In genomic region chr4:133369553-133370297, GRCm38 (mm10) we compare ENCODE assay signal across 8 mouse cellular contexts. TPM values are rescaled to one million over a fixed set of nuclear protein-coding genes. Genes with fewer than 3 reads are reported as not detected.
DNase-seq lines count a peak whose midpoint lies in the region; ATAC-seq and TF ChIP-seq lines count a peak whose summit lies in the region.

Gene Slc9a1, plus strand, starts transcription at chr4:133369706.

- H3K4me3 ChIP-seq in C2C12 (ENCODE audit: insufficient read depth, poor library complexity, severe bottlenecking), result peak within 1 kb of the TSS; percentile 62
- H3K4me3 ChIP-seq in erythroblast, embryonic 14.5 days (replicated peaks), result peak within 1 kb of the TSS; percentile 79
- peak within 1 kb of the TSS; percentile 93 for H3K4me3 ChIP-seq in heart, embryonic 12.5 days
- H3K4me3 ChIP-seq in kidney, postnatal 0 days (replicated peaks; ENCODE audit: low read depth, low read length), result peak within 1 kb of the TSS; percentile 75
- H3K4me3 ChIP-seq in liver, embryonic 11.5 days (ENCODE audit: low read depth, low read length), result peak within 1 kb of the TSS; percentile 91
- peak within 1 kb of the TSS; percentile 91 for H3K4me3 ChIP-seq in stomach, embryonic 14.5 days (ENCODE audit: low read depth, low read length)

- DNase-seq in brain, embryonic 14.5 days (ENCODE audit: low read depth), result peak; percentile 97
- peak; percentile 95 for DNase-seq in kidney, postnatal 0 days (ENCODE audit: low spot score)
- peak; percentile 91 for DNase-seq in liver, embryonic 11.5 days (ENCODE audit: low spot score)
- DNase-seq in naive thymus-derived CD4-positive, alpha-beta T cell, adult 2 months (ENCODE audit: low read depth), result peak; percentile 97

- TF ChIP-seq POLR2A in brain, embryonic 14.5 days (IDR thresholded peaks at IDR 0.05; ENCODE audit: borderline replicate concordance, extremely low read depth, insufficient read depth, insufficient read length, poor library complexity, severe bottlenecking), result peak; percentile 91; the same call in 1 of the 2 replicates

- WGBS in heart, embryonic 12.5 days, result under 1% methylated on average over 40 of the region's 40 CpGs
- WGBS in kidney, postnatal 0 days, result under 1% methylated on average over 40 of the region's 40 CpGs
- WGBS in liver, embryonic 11.5 days, result under 1% methylated on average over 40 of the region's 40 CpGs
- WGBS in stomach, embryonic 14.5 days, result 1% methylated on average over 40 of the region's 40 CpGs

- peaks cover 4% of the 10 kb centered on the region; the same call in 1 of the 2 replicates for H3K9me3 ChIP-seq in erythroblast, embryonic 14.5 days (ENCODE audit: control insufficient read depth, low read length)
- 0 out of 2 replicates have a peak, but pooled peaks cover 3% of the 10 kb centered on the region for H3K9me3 ChIP-seq in heart, embryonic 12.5 days (replicated peaks)
- H3K9me3 ChIP-seq in kidney, postnatal 0 days (replicated peaks; ENCODE audit: low read length), result no peaks in the 10 kb centered on the region
- no peaks in the 10 kb centered on the region; the same call in 1 of the 2 replicates for H3K9me3 ChIP-seq in liver, embryonic 11.5 days (ENCODE audit: control insufficient read depth, low read length)
- H3K9me3 ChIP-seq in stomach, embryonic 14.5 days (ENCODE audit: control insufficient read depth, low read depth, low read length), result no peaks in the 10 kb centered on the region

- peak within 1 kb of the TSS; percentile 81 for H3ac ChIP-seq in C2C12 (ENCODE audit: control insufficient read depth, insufficient read length, low read depth)

- peak within 1 kb of the TSS; percentile 97 for H3K9ac ChIP-seq in heart, embryonic 12.5 days
- peak within 1 kb of the TSS; percentile 82 for H3K9ac ChIP-seq in kidney, postnatal 0 days (ENCODE audit: low read depth, low read length)
- H3K9ac ChIP-seq in liver, embryonic 11.5 days (ENCODE audit: low read depth, low read length), result peak within 1 kb of the TSS; percentile 92
- peak within 1 kb of the TSS; percentile 87 for H3K9ac ChIP-seq in stomach, embryonic 14.5 days (replicated peaks; ENCODE audit: low read depth, low read length)

- H3K79me3 ChIP-seq in C2C12 (ENCODE audit: low read depth), result peaks cover 44% of the 10 kb centered on the region

- ATAC-seq in heart, embryonic 12.5 days (ENCODE audit: insufficient number of reproducible peaks, low FRiP score), result peak; percentile 93
- peak; percentile 93 for ATAC-seq in kidney, postnatal 0 days (replicated peaks; ENCODE audit: low FRiP score, low read depth)
- peak; percentile 90 for ATAC-seq in liver, embryonic 11.5 days (replicated peaks; ENCODE audit: low FRiP score)
- peak; percentile 91 for ATAC-seq in stomach, embryonic 14.5 days (ENCODE audit: insufficient number of reproducible peaks, insufficient read depth, low FRiP score, low read depth)

- H3K4me1 ChIP-seq in erythroblast, embryonic 14.5 days (ENCODE audit: control insufficient read depth), result peaks cover 53% of the 10 kb centered on the region
- H3K4me1 ChIP-seq in heart, embryonic 12.5 days (replicated peaks), result peaks cover 44% of the 10 kb centered on the region
- peaks cover 32% of the 10 kb centered on the region for H3K4me1 ChIP-seq in kidney, postnatal 0 days (replicated peaks; ENCODE audit: insufficient read depth, low read length)
- H3K4me1 ChIP-seq in liver, embryonic 11.5 days (replicated peaks; ENCODE audit: control insufficient read depth, insufficient read depth, low read length), result peaks cover 47% of the 10 kb centered on the region
- peaks cover 40% of the 10 kb centered on the region for H3K4me1 ChIP-seq in stomach, embryonic 14.5 days (ENCODE audit: control insufficient read depth, insufficient read depth, low read length)

- peak within 1 kb of the TSS; percentile 85 for H3K27ac ChIP-seq in heart, embryonic 12.5 days (ENCODE audit: poor library complexity, severe bottlenecking)
- peak within 1 kb of the TSS; percentile 81 for H3K27ac ChIP-seq in kidney, postnatal 0 days
- peak within 1 kb of the TSS; percentile 74 for H3K27ac ChIP-seq in liver, embryonic 11.5 days (ENCODE audit: low read depth, low read length)
- peak within 1 kb of the TSS; percentile 92 for H3K27ac ChIP-seq in stomach, embryonic 14.5 days (ENCODE audit: low read length)

- H3K36me3 ChIP-seq in C2C12 (ENCODE audit: control insufficient read depth, insufficient read depth), result no peaks in the 10 kb centered on the region
- H3K36me3 ChIP-seq in erythroblast, embryonic 14.5 days (ENCODE audit: control insufficient read depth), result peaks cover 27% of the 10 kb centered on the region
- no peaks in the 10 kb centered on the region for H3K36me3 ChIP-seq in heart, embryonic 12.5 days
- H3K36me3 ChIP-seq in kidney, postnatal 0 days (ENCODE audit: insufficient read depth, low read length), result no peaks in the 10 kb centered on the region
- 0 out of 2 replicates have a peak, but pooled peaks cover 1% of the 10 kb centered on the region for H3K36me3 ChIP-seq in liver, embryonic 11.5 days (ENCODE audit: control insufficient read depth, insufficient read depth, low read length)
- H3K36me3 ChIP-seq in stomach, embryonic 14.5 days (ENCODE audit: control insufficient read depth, insufficient read depth, low read length), result no peaks in the 10 kb centered on the region; the same call in 1 of the 2 replicates

- no peaks in the 10 kb centered on the region for H3K27me3 ChIP-seq in C2C12 (ENCODE audit: control insufficient read depth, insufficient read depth, insufficient read length)
- H3K27me3 ChIP-seq in erythroblast, embryonic 14.5 days (ENCODE audit: control insufficient read depth), result peaks cover 3% of the 10 kb centered on the region; the same call in 1 of the 2 replicates
- H3K27me3 ChIP-seq in heart, embryonic 12.5 days (replicated peaks), result no peaks in the 10 kb centered on the region
- no peaks in the 10 kb centered on the region for H3K27me3 ChIP-seq in kidney, postnatal 0 days (ENCODE audit: insufficient read depth, low read length)
- H3K27me3 ChIP-seq in liver, embryonic 11.5 days (replicated peaks; ENCODE audit: control insufficient read depth, insufficient read depth, low read length), result no peaks in the 10 kb centered on the region
- H3K27me3 ChIP-seq in stomach, embryonic 14.5 days (ENCODE audit: control insufficient read depth, insufficient read depth, low read length), result no peaks in the 10 kb centered on the region

- TF ChIP-seq CTCF in C2C12 (IDR thresholded peaks at IDR 0.05; ENCODE audit: control insufficient read depth, insufficient read depth, insufficient read length), result peak; percentile 86
- TF ChIP-seq CTCF in brain, embryonic 14.5 days (IDR thresholded peaks at IDR 0.05; ENCODE audit: borderline replicate concordance, extremely low read depth, insufficient read depth, insufficient read length), result peak; percentile 91
- TF ChIP-seq CTCF in kidney, postnatal 0 days (IDR thresholded peaks at IDR 0.05; ENCODE audit: low read depth), result peak; percentile 92

- H3K79me2 ChIP-seq in C2C12 (ENCODE audit: control insufficient read depth, insufficient read depth), result peaks cover 51% of the 10 kb centered on the region

- peak within 1 kb of the TSS; percentile 88 for H3K4me2 ChIP-seq in heart, embryonic 12.5 days
- peak within 1 kb of the TSS; percentile 75 for H3K4me2 ChIP-seq in kidney, postnatal 0 days (ENCODE audit: low read length)
- peak within 1 kb of the TSS; percentile 95 for H3K4me2 ChIP-seq in liver, embryonic 11.5 days
- peak within 1 kb of the TSS; percentile 87 for H3K4me2 ChIP-seq in stomach, embryonic 14.5 days (replicated peaks; ENCODE audit: low read depth, low read length)

TF ChIP-seq in C2C12, 6 proteins besides CTCF, POLR2A, EP300 and RAD21:
- TF ChIP-seq MYOG (IDR thresholded peaks at IDR 0.05; ENCODE audit: control insufficient read depth, extremely low read depth, insufficient read length) (no peak), MAX (IDR thresholded peaks at IDR 0.05) (peak; percentile 77)

RNA-seq across cellular contexts. Expression of gene Slc9a1, which starts in this region (rescaled TPM):
- polyA plus RNA-seq in C2C12 (2012; fragmentation: generic; extraction: Trizol), result 19.4 TPM
- polyA plus RNA-seq in brain, embryonic 14.5 days (2012; rRNA removed), result 23.4 and 33.1 TPM in 2 replicates
- polyA plus RNA-seq in erythroblast, embryonic 14.5 days (2012), result 3.7 and 3.8 TPM in 2 replicates
- 7.3 and 8.8 TPM in 2 replicates for polyA plus RNA-seq in heart, embryonic 12.5 days (2016; fragmentation: Nextera tagmentation; extraction: Ambion mirVana)
- polyA plus RNA-seq in kidney, postnatal 0 days (2015; fragmentation: Nextera tagmentation; extraction: Ambion mirVana), result 5.7 and 7.1 TPM in 2 replicates
- 6.9 and 7.7 TPM in 2 replicates for polyA plus RNA-seq in liver, embryonic 11.5 days (2014; fragmentation: Nextera tagmentation; extraction: Ambion mirVana)
- polyA plus RNA-seq in stomach, embryonic 14.5 days (2014; fragmentation: Nextera tagmentation; extraction: Ambion mirVana), result 9.8 and 10.6 TPM in 2 replicates

Comparison
In these comparisons a context has a peak if more than half of its experiments do, and no peak if none do; other contexts are left out.
1. Peak in every context shown above with its lines: DNase-seq, ATAC-seq, H3K4me3 ChIP-seq and H3K27ac ChIP-seq.